Comparison of ENCODE assay signal across 8 mouse cellular contexts in genomic region chr7:27334405-27334911, GRCm38 (mm10). TPM values are rescaled to one million over a fixed set of nuclear protein-coding genes. Genes with fewer than 3 reads are reported as not detected.
DNase-seq lines count a peak whose midpoint lies in the region; ATAC-seq and TF ChIP-seq lines count a peak whose summit lies in the region.

No protein-coding gene starts in this region.

- H3K4me3 ChIP-seq in layer of hippocampus, adult 2 months: no peak overlapping the region
- H3K4me3 ChIP-seq in embryonic facial prominence, embryonic 15.5 days (replicated peaks): peak overlapping the region; percentile 53
- H3K4me3 ChIP-seq in liver, adult 2 months (ENCODE audit: insufficient read depth, low read depth, low read length): peak overlapping the region; percentile 26; the same call in 1 of the 2 replicates
- peak overlapping the region; percentile 71 for H3K4me3 ChIP-seq in stomach, embryonic 15.5 days (replicated peaks)

- H3K79me2 ChIP-seq in liver, adult 2 months (ENCODE audit: control insufficient read depth, insufficient read depth, low read length): no peaks in the 10 kb centered on the region

- H3K4me2 ChIP-seq in embryonic facial prominence, embryonic 15.5 days (replicated peaks): peak overlapping the region; percentile 90
- H3K4me2 ChIP-seq in stomach, embryonic 15.5 days: peak overlapping the region; percentile 89

- ATAC-seq in embryonic facial prominence, embryonic 15.5 days (ENCODE audit: insufficient number of reproducible peaks, low FRiP score, low TSS enrichment, low read depth): no peak
- ATAC-seq in stomach, embryonic 15.5 days (ENCODE audit: insufficient read depth, low FRiP score, low read depth): no peak

- TF ChIP-seq CTCF in layer of hippocampus, adult 2 months (conservative IDR thresholded peaks at IDR 0.05): peak; percentile 48
- no peak for TF ChIP-seq CTCF in liver, adult 2 months (IDR thresholded peaks at IDR 0.05; ENCODE audit: low read depth, low read length)

- no peak overlapping the region for H3K9ac ChIP-seq in embryonic facial prominence, embryonic 15.5 days
- H3K9ac ChIP-seq in liver, adult 2 months (ENCODE audit: low read depth, low read length): peak overlapping the region; percentile 21; the same call in 1 of the 2 replicates
- no peak overlapping the region for H3K9ac ChIP-seq in stomach, embryonic 15.5 days

- peaks cover 40% of the 10 kb centered on the region for H3K27me3 ChIP-seq in embryonic facial prominence, embryonic 15.5 days
- H3K27me3 ChIP-seq in liver, adult 2 months (ENCODE audit: control insufficient read depth, insufficient read depth, low read length): peaks cover 12% of the 10 kb centered on the region
- H3K27me3 ChIP-seq in stomach, embryonic 15.5 days (replicated peaks): peaks cover 38% of the 10 kb centered on the region

- no peaks in the 10 kb centered on the region for H3K9me3 ChIP-seq in embryonic facial prominence, embryonic 15.5 days (replicated peaks)
- H3K9me3 ChIP-seq in stomach, embryonic 15.5 days: no peaks in the 10 kb centered on the region

- H3K36me3 ChIP-seq in embryonic facial prominence, embryonic 15.5 days: no peaks in the 10 kb centered on the region
- no peaks in the 10 kb centered on the region for H3K36me3 ChIP-seq in liver, adult 2 months (ENCODE audit: control insufficient read depth, insufficient read depth, low read length)
- H3K36me3 ChIP-seq in stomach, embryonic 15.5 days: no peaks in the 10 kb centered on the region

- intact Hi-C loops in heart, postnatal 36 days (cut with DNase I): loop anchor here (10.0 kb wide), 2 partner anchors 350 to 1040 kb away; partner anchors contain the start of genes Plekhg2 and Zfp607b

- H3K4me1 ChIP-seq in embryonic facial prominence, embryonic 15.5 days: peaks cover 83% of the 10 kb centered on the region
- no peaks in the 10 kb centered on the region; the same call in 1 of the 2 replicates for H3K4me1 ChIP-seq in liver, adult 2 months (ENCODE audit: control insufficient read depth, insufficient read depth, low read length)
- H3K4me1 ChIP-seq in stomach, embryonic 15.5 days: peaks cover 60% of the 10 kb centered on the region

- 6% methylated on average over 32 of the region's 32 CpGs for WGBS in embryonic facial prominence, embryonic 15.5 days
- WGBS in liver, adult 2 months: 22% methylated on average over 32 of the region's 32 CpGs
- WGBS in stomach, embryonic 15.5 days: 5% methylated on average over 32 of the region's 32 CpGs

- no peak for DNase-seq in layer of hippocampus, adult 2 months (ENCODE audit: low spot score in 2 of 2)
- DNase-seq in layer of hippocampus, adult 9-10 months (ENCODE audit: low spot score): no peak
- DNase-seq in heart, postnatal 36 days: peak; percentile 71 to 83
- DNase-seq in liver, adult 2 months (ENCODE audit: extremely low read depth, low read depth, low spot score): no peak
- no peak for DNase-seq in thymus, adult 18-20 months
- no peak for DNase-seq in left cerebral cortex, adult 11 months (ENCODE audit: low spot score)

- no peak for TF ChIP-seq POLR2A in liver, adult 2 months (IDR thresholded peaks at IDR 0.05; ENCODE audit: extremely low read depth, insufficient read depth, low read length)

- H3K27ac ChIP-seq in layer of hippocampus, adult 2 months: peak overlapping the region; percentile 9; the same call in 1 of the 2 replicates
- H3K27ac ChIP-seq in embryonic facial prominence, embryonic 15.5 days (replicated peaks): peak overlapping the region; percentile 48
- H3K27ac ChIP-seq in liver, adult 2 months (replicated peaks; ENCODE audit: insufficient read depth, low read depth, low read length): peak overlapping the region; percentile 51
- peak overlapping the region; percentile 95 for H3K27ac ChIP-seq in stomach, embryonic 15.5 days

RNA-seq across cellular contexts. Expression of gene Ltbp4, which starts 3.0 kb away (rescaled TPM):
- total RNA-seq in layer of hippocampus, adult 2 months (2021): 10 to 100 TPM; 54.5 to 54.8 TPM
- polyA plus RNA-seq in embryonic facial prominence, embryonic 15.5 days (2015; fragmentation: Nextera tagmentation; extraction: Ambion mirVana): 85.5 and 92.3 TPM in 2 replicates
- total RNA-seq in heart, postnatal 36 days (2021): 100 to 1,000 TPM; 207 to 236 TPM
- total RNA-seq in liver, adult 2 months (2014; rRNA removed): 9.4 and 24.2 TPM in 2 replicates
- 29.2 and 32.5 TPM in 2 replicates for polyA plus RNA-seq in liver, adult 2 months (2012; rRNA removed)
- polyA plus RNA-seq in stomach, embryonic 15.5 days (2015; fragmentation: Nextera tagmentation; extraction: Ambion mirVana): 154 and 161 TPM in 2 replicates

RNA-seq across cellular contexts. Expression of gene Shkbp1, which starts 21.4 kb away (rescaled TPM):
- total RNA-seq in layer of hippocampus, adult 2 months (2021): 10 to 100 TPM; 29.4 to 42.9 TPM
- polyA plus RNA-seq in embryonic facial prominence, embryonic 15.5 days (2015; fragmentation: Nextera tagmentation; extraction: Ambion mirVana): 36.8 and 46.2 TPM in 2 replicates
- 1 to 10 TPM; 6.5 to 7.5 TPM for total RNA-seq in heart, postnatal 36 days (2021)
- 3.6 and 4.4 TPM in 2 replicates for total RNA-seq in liver, adult 2 months (2014; rRNA removed)
- polyA plus RNA-seq in liver, adult 2 months (2012; rRNA removed): 19.8 and 23.9 TPM in 2 replicates
- 38.8 and 43.7 TPM in 2 replicates for polyA plus RNA-seq in stomach, embryonic 15.5 days (2015; fragmentation: Nextera tagmentation; extraction: Ambion mirVana)

RNA-seq across cellular contexts. Expression of gene Gm20479, which starts 22.8 kb away (rescaled TPM):
- not detected for total RNA-seq in layer of hippocampus, adult 2 months (2021)
- polyA plus RNA-seq in embryonic facial prominence, embryonic 15.5 days (2015; fragmentation: Nextera tagmentation; extraction: Ambion mirVana): 0.35 and 0.43 TPM in 2 replicates
- total RNA-seq in heart, postnatal 36 days (2021): not detected
- not detected in 2 replicates for total RNA-seq in liver, adult 2 months (2014; rRNA removed)
- polyA plus RNA-seq in liver, adult 2 months (2012; rRNA removed): not detected in 2 replicates
- polyA plus RNA-seq in stomach, embryonic 15.5 days (2015; fragmentation: Nextera tagmentation; extraction: Ambion mirVana): 0.62 and 1.7 TPM in 2 replicates

Comparison
In these comparisons a context has a peak if more than half of its experiments do, and no peak if none do; other contexts are left out.
1. DNase-seq: peak in heart, postnatal 36 days (2 of 2); none in layer of hippocampus, adult 2 months (0 of 2), layer of hippocampus, adult 9-10 months (single experiment), liver, adult 2 months (single experiment), thymus, adult 18-20 months (0 of 2) and left cerebral cortex, adult 11 months (single experiment).
2. H3K27ac ChIP-seq: peak in every context shown above with its lines; median percentile 95 in stomach, embryonic 15.5 days; 51 in liver, adult 2 months; 48 in embryonic facial prominence, embryonic 15.5 days; 9 in layer of hippocampus, adult 2 months.